Mouse (Mus musculus) midbrain, postnatal 0 days (tissue): ENCODE data around the gene Tmtc4. TPM values are rescaled to one million over a fixed set of nuclear protein-coding genes. Genes with fewer than 3 reads are reported as not detected.

ENCODE experiments used
- ATAC-seq: fragments of 200-750 bp; cut with Nextera tagmentation; 2 replicates; pipeline ENCODE4 v1.8.0; 2017; ENCODE audit warnings: moderate number of reproducible peaks, mild to moderate bottlenecking, moderate TSS enrichment, moderate library complexity; ENCODE audit not compliant: low FRiP score
- DNase-seq: peaks from one replicate; pipeline ENCODE4 v3.0.0-alpha.2; 2015; ENCODE audit warnings: low spot score
- H3K27ac ChIP-seq: fragments of 300-500 bp; sonication (generic); 2 replicates; pipeline ENCODE4 v1.5.1; 2014; ENCODE audit warnings: low read depth, mild to moderate bottlenecking, low read length, mixed read lengths
- H3K27me3 ChIP-seq: fragments of 300-500 bp; sonication (generic); 2 replicates; pipeline ENCODE4 v1.6.1; 2014; ENCODE audit warnings: low read length, control low read depth, mixed read lengths; ENCODE audit not compliant: insufficient read depth
- H3K36me3 ChIP-seq: fragments of 300-500 bp; sonication (generic); 2 replicates; pipeline ENCODE4 v1.6.1; 2014; ENCODE audit warnings: low read length, control low read depth, mixed read lengths; ENCODE audit not compliant: insufficient read depth
- H3K4me1 ChIP-seq: fragments of 300-500 bp; sonication (generic); 2 replicates; pipeline ENCODE4 v1.6.1; 2014; ENCODE audit warnings: mild to moderate bottlenecking, control low read depth, antibody characterized with exemption, low read length, mixed read lengths; ENCODE audit not compliant: insufficient read depth
- H3K4me2 ChIP-seq: fragments of 300-500 bp; sonication (generic); 2 replicates; pipeline ENCODE4 v1.6.1; 2014; ENCODE audit warnings: low read depth, mild to moderate bottlenecking, low read length, mixed read lengths; ENCODE audit not compliant: poor library complexity, severe bottlenecking
- H3K4me3 ChIP-seq: fragments of 300-500 bp; sonication (generic); 2 replicates; pipeline ENCODE4 v1.5.1; 2014; ENCODE audit warnings: low read depth, mild to moderate bottlenecking, low read length, moderate library complexity
- H3K9ac ChIP-seq: fragments of 300-500 bp; sonication (generic); replicated peaks from 2 replicates; pipeline ENCODE4 v1.6.1; 2014; ENCODE audit warnings: mild to moderate bottlenecking, low read length, moderate library complexity, mixed read lengths; ENCODE audit not compliant: poor library complexity, severe bottlenecking
- H3K9me3 ChIP-seq: fragments of 300-500 bp; sonication (generic); 2 replicates; pipeline ENCODE4 v1.6.1; 2016; ENCODE audit warnings: low read length, control low read depth
- CTCF ChIP-seq: IDR thresholded peaks from 2 replicates; pipeline ENCODE4 v1.5.1; 2016; ENCODE audit warnings: antibody characterized with exemption, mild to moderate bottlenecking
- WGBS: fragments of 180-500 bp; shearing (Covaris S2); extraction: QIAGEN DNeasy Blood & Tissue Kit; methylation state at CpG from one replicate; pipeline ENCODE4 v1.1.7; 2014; 5-methylcytosine and 5-hydroxymethylcytosine counted together
- polyA plus RNA-seq: library from polyadenylated mRNA; unstranded; fragments of >200 nt; fragmentation: Nextera tagmentation; extraction: Ambion mirVana; gene quantifications from 2 replicates; pipeline ENCODE4 v1.2.1, GENCODE M21; 2015
- total RNA-seq: library from RNA; depleted of rRNA; stranded (reverse); fragments of >200 nt; gene quantifications from 2 replicates; pipeline ENCODE4 v1.2.3, GENCODE M21; 2014

Gene Tmtc4
- total and polyA plus RNA-seq, 2 experiments from 2014 or later: 32.9 to 79.5 TPM

DNA sequence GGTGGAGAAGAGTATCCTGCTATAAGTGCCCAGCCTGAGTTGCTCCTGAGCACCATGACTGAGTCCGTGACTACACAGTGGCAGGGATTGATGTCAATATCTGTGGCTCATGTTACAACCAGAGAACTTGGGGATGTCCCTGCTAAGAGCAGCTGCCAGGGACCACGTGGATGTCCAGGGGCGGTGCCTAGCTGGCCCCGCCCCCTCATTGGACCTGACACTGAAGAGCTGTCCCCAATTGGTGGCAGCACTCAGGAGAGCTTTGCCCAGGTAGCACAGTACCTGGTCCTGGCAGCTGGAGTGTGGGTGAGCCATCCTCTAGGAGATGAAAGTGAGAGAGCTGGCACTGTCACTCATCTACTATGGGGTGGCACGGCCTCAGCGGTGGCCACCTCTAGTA is 9.1 kb upstream of the Tmtc4 start:
- no peak for TF ChIP-seq CTCF
- DNase-seq (no peak), ATAC-seq (no peak)
- no peak overlapping the region for H3K9ac ChIP-seq
- no peaks in the 10 kb centered on the region for H3K36me3 ChIP-seq
- 64% methylated on average over 6 of the region's 6 CpGs for WGBS
- H3K4me1 ChIP-seq: no peaks in the 10 kb centered on the region
- H3K27me3 ChIP-seq: no peaks in the 10 kb centered on the region
- H3K27ac ChIP-seq: no peak overlapping the region
- no peak overlapping the region for H3K4me2 ChIP-seq
- no peak overlapping the region for H3K4me3 ChIP-seq
- H3K9me3 ChIP-seq: no peaks in the 10 kb centered on the region

DNA sequence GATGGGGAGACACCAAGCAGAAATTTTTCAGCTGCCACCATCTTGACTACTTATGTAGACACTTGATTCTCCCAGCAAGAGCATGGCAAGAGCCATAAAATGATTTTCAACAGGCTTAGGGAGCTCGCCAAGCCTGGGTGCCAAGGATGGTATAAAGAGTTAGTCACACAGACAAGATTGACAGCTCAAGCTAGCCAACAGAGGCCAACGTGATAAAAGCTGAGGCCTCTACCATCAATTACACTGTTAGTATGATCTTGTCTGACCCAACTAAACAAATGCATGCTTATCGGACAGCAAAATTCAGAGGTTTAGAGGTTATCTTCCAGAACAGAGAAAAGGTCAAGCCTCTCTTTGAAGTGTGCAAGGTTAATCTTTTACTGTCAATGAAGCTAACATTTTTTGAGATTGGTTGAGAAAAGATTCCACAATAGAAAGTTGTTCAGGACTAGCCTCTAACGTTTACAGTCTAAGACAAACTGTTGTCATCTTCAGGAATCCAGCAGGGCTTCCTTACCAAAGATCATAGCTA is 6.8 kb upstream of the Tmtc4 start:
- ATAC-seq: no peak
- no peaks in the 10 kb centered on the region; the same call in 1 of the 2 replicates for H3K27me3 ChIP-seq
- no peak overlapping the region for H3K4me2 ChIP-seq
- no peak overlapping the region for H3K4me3 ChIP-seq
- H3K4me1 ChIP-seq: no peaks in the 10 kb centered on the region
- TF ChIP-seq CTCF: no peak
- WGBS: 73% methylated on average over 4 of the region's 4 CpGs
- no peak overlapping the region for H3K27ac ChIP-seq
- no peak overlapping the region for H3K9ac ChIP-seq
- H3K9me3 ChIP-seq: no peaks in the 10 kb centered on the region
- no peak for DNase-seq
- H3K36me3 ChIP-seq: no peaks in the 10 kb centered on the region

DNA sequence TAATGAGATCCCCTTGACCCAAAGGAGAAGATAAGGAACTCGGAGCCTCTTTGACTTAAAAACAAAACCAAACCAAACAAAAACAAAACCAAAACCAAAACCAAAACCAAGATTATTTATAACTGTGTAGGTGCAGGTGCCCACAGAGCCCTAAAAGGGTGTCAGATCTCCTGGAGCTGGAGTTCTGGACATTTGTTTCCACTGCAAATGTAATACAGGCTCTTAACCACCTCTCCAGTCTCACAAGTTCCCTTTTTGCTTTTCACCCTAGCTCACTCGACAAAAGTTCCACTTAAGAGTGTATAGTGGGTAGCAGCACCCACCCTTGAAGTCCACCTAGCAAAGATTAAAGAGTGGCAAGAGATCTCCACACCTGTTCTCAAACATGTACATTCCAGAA is 2.6 kb upstream of the Tmtc4 start:
- ATAC-seq (no peak), DNase-seq (no peak)
- Histone ChIP-seq H3K9ac (no peak overlapping the region), H3K4me3 (no peak overlapping the region), H3K4me2 (no peak overlapping the region), H3K4me1 (0 out of 2 replicates have a peak, but pooled peaks cover 3% of the 10 kb centered on the region), H3K27ac (no peak overlapping the region), H3K27me3 (no peaks in the 10 kb centered on the region; the same call in 1 of the 2 replicates), H3K36me3 (no peaks in the 10 kb centered on the region), H3K9me3 (no peaks in the 10 kb centered on the region)
- no peak for TF ChIP-seq CTCF
- 84% methylated on average over 2 of the region's 2 CpGs for WGBS

DNA sequence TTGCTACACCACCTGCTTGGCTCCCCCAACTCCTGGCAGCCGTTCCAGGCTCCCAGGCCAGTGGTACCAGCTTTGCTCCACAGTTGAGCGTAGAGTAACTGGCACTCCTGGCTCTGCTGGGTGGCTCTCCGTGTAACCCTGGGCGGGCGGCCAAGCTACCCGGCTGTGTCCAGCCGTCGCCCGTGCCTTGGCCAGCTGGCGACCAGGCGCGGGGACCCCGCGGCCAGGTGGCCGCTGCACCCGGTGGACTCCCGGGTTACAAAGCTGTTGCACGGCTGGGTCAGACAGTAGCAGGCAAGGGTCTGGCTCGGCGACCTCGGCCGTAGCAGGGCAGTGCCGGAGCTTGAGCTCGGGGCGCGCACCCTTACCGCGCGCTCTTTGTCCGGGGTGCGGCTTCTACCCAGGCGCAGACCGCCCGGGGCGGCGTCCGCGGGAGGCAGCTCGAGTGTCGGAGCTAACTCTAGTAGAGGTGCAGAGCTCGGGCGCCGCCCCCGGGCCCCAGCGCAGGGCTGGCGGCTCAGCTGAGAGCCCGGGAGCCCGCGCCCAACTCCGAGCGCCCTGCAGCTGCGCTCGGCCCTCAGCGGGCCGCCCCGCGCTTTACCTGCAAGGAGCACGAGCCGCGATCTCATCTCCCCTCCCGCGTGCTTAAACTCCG is 1.1 kb downstream of the Tmtc4 start:
- ATAC-seq: peak; percentile 67

DNA sequence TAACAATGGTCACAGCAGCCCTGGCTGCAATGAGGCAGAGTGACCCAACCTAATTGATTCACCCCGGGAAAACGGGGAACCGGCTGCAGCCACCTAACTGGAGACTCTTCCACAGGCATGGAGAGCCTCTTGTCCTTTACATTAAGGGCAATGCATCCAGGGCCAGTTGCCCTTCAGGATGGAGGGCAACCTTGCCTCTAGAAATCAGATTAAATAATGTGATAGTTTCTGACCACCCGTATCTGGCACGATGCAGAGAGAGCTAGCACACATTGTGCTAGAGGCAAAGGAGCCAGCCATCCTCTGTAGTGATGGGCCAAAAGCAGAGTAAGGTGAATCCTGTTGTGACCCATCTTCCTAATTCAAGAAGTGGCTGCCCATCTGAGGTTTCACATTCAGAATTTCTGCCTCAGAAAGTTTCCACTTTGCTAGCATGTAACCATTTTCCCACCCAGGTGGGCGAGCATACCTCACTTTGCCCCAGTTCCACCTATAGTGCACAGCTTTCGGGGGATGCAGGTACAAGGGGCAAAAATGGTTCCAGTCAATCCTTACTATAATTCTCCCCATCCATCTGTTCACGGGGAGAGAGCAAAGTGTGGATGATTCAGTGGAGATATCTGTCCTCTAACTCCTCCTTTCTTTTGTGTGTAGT is 1.9 kb downstream of the Tmtc4 start:
- no peak for ATAC-seq
- H3K27ac ChIP-seq: peak overlapping the region; percentile 86; the same call in 1 of the 2 replicates

More for the DNA sequence above, 1.1 kb downstream of the Tmtc4 start:
- Histone ChIP-seq H3K4me3 (peak overlapping the region; percentile 83), H3K4me2 (peak overlapping the region; percentile 87), H3K27me3 (no peaks in the 10 kb centered on the region; the same call in 1 of the 2 replicates), H3K4me1 (0 out of 2 replicates have a peak, but pooled peaks cover 3% of the 10 kb centered on the region), H3K9me3 (no peaks in the 10 kb centered on the region), H3K27ac (peak overlapping the region; percentile 86), H3K9ac (peak overlapping the region; percentile 74), H3K36me3 (no peaks in the 10 kb centered on the region)
- no peak for TF ChIP-seq CTCF
- peak; percentile 80 for DNase-seq
- WGBS: 0% methylated on average over 54 of the region's 63 CpGs

DNA sequence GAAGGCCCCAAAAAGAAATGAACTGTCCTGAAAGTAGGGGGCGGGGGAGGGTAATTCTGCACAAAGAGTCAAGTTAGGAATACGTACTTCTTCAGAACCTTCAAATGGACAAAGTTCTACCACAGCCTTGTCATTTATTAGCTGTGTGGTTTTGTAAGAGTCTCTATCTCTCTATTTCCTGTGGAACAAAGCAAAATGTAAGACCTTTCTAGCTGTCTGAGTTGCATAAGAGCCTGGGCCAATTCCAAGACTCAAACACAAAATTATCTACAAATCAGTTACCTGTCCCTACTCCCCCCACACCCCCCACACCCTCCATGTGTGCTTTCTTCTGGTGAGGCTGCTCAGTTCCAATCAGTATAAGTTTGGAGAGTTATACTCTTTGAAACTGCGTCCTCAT is 5.0 kb downstream of the Tmtc4 start:
- Histone ChIP-seq H3K27ac (no peak overlapping the region), H3K9me3 (no peaks in the 10 kb centered on the region), H3K4me3 (no peak overlapping the region), H3K27me3 (no peaks in the 10 kb centered on the region), H3K4me1 (0 out of 2 replicates have a peak, but pooled peaks cover 3% of the 10 kb centered on the region), H3K9ac (no peak overlapping the region), H3K36me3 (no peaks in the 10 kb centered on the region), H3K4me2 (no peak overlapping the region)
- DNase-seq (no peak), ATAC-seq (no peak)
- no peak for TF ChIP-seq CTCF
- WGBS: 96% methylated on average over 3 of the region's 3 CpGs

More for the DNA sequence above, 1.9 kb downstream of the Tmtc4 start:
- WGBS: 24% methylated on average over 8 of the region's 8 CpGs
- H3K27me3 ChIP-seq: no peaks in the 10 kb centered on the region; the same call in 1 of the 2 replicates
- no peak overlapping the region; the same call in 1 of the 2 replicates for H3K9ac ChIP-seq
- no peaks in the 10 kb centered on the region for H3K9me3 ChIP-seq
- no peak for TF ChIP-seq CTCF
- H3K4me2 ChIP-seq: peak overlapping the region; percentile 87
- H3K4me1 ChIP-seq: 0 out of 2 replicates have a peak, but pooled peaks cover 3% of the 10 kb centered on the region
- no peak for DNase-seq
- no peaks in the 10 kb centered on the region for H3K36me3 ChIP-seq
- peak overlapping the region; percentile 83 for H3K4me3 ChIP-seq
